Mouse (Mus musculus): ENCODE measurements at regions not wholly inside any gene's neighbourhood (a gene's known extent, or its start where the extent isn't known, plus 50 kb on each side); places are given as distances from the start of the nearest gene placed in this dataset.

GRCm38 (mm10) chr3:128186278-128186677 is 290.2 kb upstream of the Fam241a start:
- no peak for ATAC-seq (ENCODE audit: extremely low read depth, insufficient number of reproducible peaks, low FRiP score, poor library complexity, severe bottlenecking)

GRCm38 (mm10) chr3:128181221-128181908 is 285.2 kb upstream of the Fam241a start:
- ATAC-seq (ENCODE audit: extremely low read depth, insufficient number of reproducible peaks, low FRiP score, poor library complexity, severe bottlenecking) = no peak

GRCm38 (mm10) chr3:128149216-128149615 is 253.1 kb upstream of the Fam241a start:
- no peak for ATAC-seq (ENCODE audit: extremely low read depth, insufficient number of reproducible peaks, low FRiP score, poor library complexity, severe bottlenecking)

GRCm38 (mm10) chr3:128145329-128145728 is 249.2 kb upstream of the Fam241a start:
- ATAC-seq (ENCODE audit: extremely low read depth, insufficient number of reproducible peaks, low FRiP score, poor library complexity, severe bottlenecking) = no peak

- ATAC-seq (ENCODE audit: extremely low read depth, insufficient number of reproducible peaks, low FRiP score, poor library complexity, severe bottlenecking) = no peak
Measured at GRCm38 (mm10) chr3:128127836-128128235, 231.7 kb upstream of the Fam241a start.

- no peak for ATAC-seq (ENCODE audit: extremely low read depth, insufficient number of reproducible peaks, low FRiP score, poor library complexity, severe bottlenecking)
Measured at GRCm38 (mm10) chr3:128126664-128127063, 230.5 kb upstream of the Fam241a start.

GRCm38 (mm10) chr3:128122111-128122510 is 226.0 kb upstream of the Fam241a start:
- no peak for ATAC-seq (ENCODE audit: extremely low read depth, insufficient number of reproducible peaks, low FRiP score, poor library complexity, severe bottlenecking)

- ATAC-seq (ENCODE audit: extremely low read depth, insufficient number of reproducible peaks, low FRiP score, poor library complexity, severe bottlenecking) = no peak
Measured at GRCm38 (mm10) chr3:128120647-128121440, 224.7 kb upstream of the Fam241a start.

- no peak for ATAC-seq (ENCODE audit: extremely low read depth, insufficient number of reproducible peaks, low FRiP score, poor library complexity, severe bottlenecking)
Measured at GRCm38 (mm10) chr3:128113209-128113608, 217.1 kb upstream of the Fam241a start.

GRCm38 (mm10) chr3:128110406-128110805 is 214.3 kb upstream of the Fam241a start:
- ATAC-seq (ENCODE audit: extremely low read depth, insufficient number of reproducible peaks, low FRiP score, poor library complexity, severe bottlenecking) = no peak

GRCm38 (mm10) chr3:128104516-128104915 is 208.4 kb upstream of the Fam241a start:
- no peak for ATAC-seq (ENCODE audit: extremely low read depth, insufficient number of reproducible peaks, low FRiP score, poor library complexity, severe bottlenecking)

- no peak for ATAC-seq (ENCODE audit: extremely low read depth, insufficient number of reproducible peaks, low FRiP score, poor library complexity, severe bottlenecking)
Measured at GRCm38 (mm10) chr3:128093046-128093445, 196.9 kb upstream of the Fam241a start.

GRCm38 (mm10) chr3:128088207-128088606 is 192.1 kb upstream of the Fam241a start:
- no peak for ATAC-seq (ENCODE audit: extremely low read depth, insufficient number of reproducible peaks, low FRiP score, poor library complexity, severe bottlenecking)

GRCm38 (mm10) chr3:128087163-128087562 is 191.0 kb upstream of the Fam241a start:
- ATAC-seq (ENCODE audit: extremely low read depth, insufficient number of reproducible peaks, low FRiP score, poor library complexity, severe bottlenecking) = no peak

- no peak for ATAC-seq (ENCODE audit: extremely low read depth, insufficient number of reproducible peaks, low FRiP score, poor library complexity, severe bottlenecking)
Measured at GRCm38 (mm10) chr3:128082463-128082862, 186.3 kb upstream of the Fam241a start.

GRCm38 (mm10) chr3:128081430-128081829 is 185.3 kb upstream of the Fam241a start:
- ATAC-seq (ENCODE audit: extremely low read depth, insufficient number of reproducible peaks, low FRiP score, poor library complexity, severe bottlenecking) = no peak

GRCm38 (mm10) chr3:128067861-128068260 is 171.7 kb upstream of the Fam241a start:
- no peak for ATAC-seq (ENCODE audit: extremely low read depth, insufficient number of reproducible peaks, low FRiP score, poor library complexity, severe bottlenecking)

GRCm38 (mm10) chr3:128054031-128054430 is 157.9 kb upstream of the Fam241a start:
- no peak for ATAC-seq (ENCODE audit: extremely low read depth, insufficient number of reproducible peaks, low FRiP score, poor library complexity, severe bottlenecking)

GRCm38 (mm10) chr3:128043709-128044108 is 147.6 kb upstream of the Fam241a start:
- ATAC-seq (ENCODE audit: extremely low read depth, insufficient number of reproducible peaks, low FRiP score, poor library complexity, severe bottlenecking) = no peak

GRCm38 (mm10) chr3:128040407-128041115 is 144.4 kb upstream of the Fam241a start:
- ATAC-seq (ENCODE audit: extremely low read depth, insufficient number of reproducible peaks, low FRiP score, poor library complexity, severe bottlenecking) = no peak

All from neutrophil, adult 5-6 weeks (primary cell).